Mouse (Mus musculus): ENCODE measurements around the gene Syngr2.

- TF ChIP-seq CTCF (IDR thresholded peaks at IDR 0.05; ENCODE audit: borderline replicate concordance, insufficient read depth, low read length) (no peak), POLR2A (IDR thresholded peaks at IDR 0.05; ENCODE audit: low read depth, low read length) (no peak)
Observed at GRCm38 (mm10) chr11:117791441-117791761, 18.1 kb upstream of the Syngr2 start.
